Mouse (Mus musculus) ES-E14 (cell line): ENCODE results near the gene Csnk2a1.

ENCODE experiments used
- CHD2 ChIP-seq: IDR thresholded peaks from 2 replicates; pipeline ENCODE4 v1.6.1; 2014; ENCODE audit warnings: mild to moderate bottlenecking, low read depth, low read length, inconsistent platforms
- ZC3H11A ChIP-seq: IDR thresholded peaks from 2 replicates; pipeline ENCODE4 v1.6.1; 2012; ENCODE audit warnings: low read depth, mild to moderate bottlenecking, inconsistent platforms, low read length, borderline replicate concordance
- ZNF384 ChIP-seq: IDR thresholded peaks from 2 replicates; pipeline ENCODE4 v1.6.1; 2012; ENCODE audit warnings: low read depth, low read length, inconsistent platforms

GRCm38 (mm10) chr2:152273639-152274038 is 47.0 kb downstream of the Csnk2a1 start:
- TF ChIP-seq ZNF384: no peak
- TF ChIP-seq ZC3H11A: no peak
- no peak for TF ChIP-seq CHD2
